Mouse (Mus musculus): ENCODE data around the gene Pkp2. TPM values are rescaled to one million over a fixed set of nuclear protein-coding genes. Genes with fewer than 3 reads are reported as not detected.
"Not testable (repeated sequence)": the region's sequence is repeated elsewhere in the genome, so short reads cannot be mapped to it uniquely, and the experiment has no call there.

Pkp2 gene
- polyA plus RNA-seq, 1 experiment from 2014 or later: 14.4 TPM

GRCm38 (mm10) chr16:16230439-16230838, 17.3 kb downstream of the Pkp2 start:
- Histone ChIP-seq H3K27ac (ENCODE audit: low read depth) (no peak overlapping the region), H3K4me1 (ENCODE audit: insufficient read depth) (no peaks in the 10 kb centered on the region), H3K9me3 (ENCODE audit: low read length) (no peaks in the 10 kb centered on the region), H3K27me3 (ENCODE audit: insufficient read depth, low read length) (no peaks in the 10 kb centered on the region), H3K4me3 (ENCODE audit: low read depth, low read length) (no peak overlapping the region), H3K9ac (replicated peaks) (no peak overlapping the region), H3K4me2 (ENCODE audit: low read depth, low read length) (no peak overlapping the region), H3K36me3 (replicated peaks; ENCODE audit: insufficient read depth, low read length) (peaks cover 6% of the 10 kb centered on the region; the same call in 1 of the 2 replicates)
- DNase-seq: no peak
- no peak for TF ChIP-seq EP300 (IDR thresholded peaks at IDR 0.05; ENCODE audit: low read depth)
- no peak for TF ChIP-seq CTCF (IDR thresholded peaks at IDR 0.05; ENCODE audit: low read depth)
- 81% methylated on average over 5 of the region's 5 CpGs for WGBS (ENCODE audit: insufficient replicate concordance)
- ATAC-seq: no peak

- no peak overlapping the region for H3K27ac ChIP-seq (ENCODE audit: low read depth)
- H3K9me3 ChIP-seq (ENCODE audit: low read length): no peaks in the 10 kb centered on the region
- TF ChIP-seq CTCF (IDR thresholded peaks at IDR 0.05; ENCODE audit: low read depth) (no peak), EP300 (IDR thresholded peaks at IDR 0.05; ENCODE audit: low read depth) (no peak)
- H3K4me3 ChIP-seq (ENCODE audit: low read depth, low read length): no peak overlapping the region
- 73% methylated on average over 2 of the region's 2 CpGs for WGBS (ENCODE audit: insufficient replicate concordance)
- ATAC-seq (no peak), DNase-seq (no peak)
- H3K4me1 ChIP-seq (ENCODE audit: insufficient read depth): no peaks in the 10 kb centered on the region
- H3K9ac ChIP-seq (replicated peaks): no peak overlapping the region
- peaks cover 4% of the 10 kb centered on the region; the same call in 1 of the 2 replicates for H3K36me3 ChIP-seq (replicated peaks; ENCODE audit: insufficient read depth, low read length)
- no peaks in the 10 kb centered on the region for H3K27me3 ChIP-seq (ENCODE audit: insufficient read depth, low read length)
- no peak overlapping the region for H3K4me2 ChIP-seq (ENCODE audit: low read depth, low read length)
Measured at GRCm38 (mm10) chr16:16233919-16234318, 20.8 kb downstream of the Pkp2 start.

DNA sequence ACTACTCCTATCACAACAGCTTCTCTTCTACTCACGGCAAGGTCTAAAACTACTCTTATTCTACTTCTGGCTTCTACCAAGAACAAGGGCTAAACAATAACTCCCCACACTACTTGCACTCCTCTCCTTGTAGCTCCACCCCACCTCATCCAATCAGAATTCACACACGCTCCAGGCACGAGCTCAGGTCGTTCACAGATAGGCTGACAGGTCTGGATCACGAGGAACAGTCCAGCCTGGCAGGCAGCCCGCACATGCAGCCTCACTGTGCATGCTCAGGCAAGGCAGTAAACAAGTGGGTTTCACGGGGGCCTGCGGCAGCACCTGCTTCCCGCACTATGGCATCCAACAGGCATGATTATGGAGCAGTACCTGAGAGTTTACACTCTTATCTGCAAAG, 23.6 kb downstream of the Pkp2 start:
- not testable (repeated sequence) for H3K4me2 ChIP-seq (ENCODE audit: low read depth, low read length); H3K4me3 ChIP-seq (ENCODE audit: low read depth, low read length); H3K9me3 ChIP-seq (ENCODE audit: low read length); H3K36me3 ChIP-seq (replicated peaks; ENCODE audit: insufficient read depth, low read length); ATAC-seq; H3K27ac ChIP-seq (ENCODE audit: low read depth); H3K4me1 ChIP-seq (ENCODE audit: insufficient read depth); H3K9ac ChIP-seq (replicated peaks); DNase-seq; H3K27me3 ChIP-seq (ENCODE audit: insufficient read depth, low read length)
- 88% methylated on average over 9 of the region's 9 CpGs for WGBS (ENCODE audit: insufficient replicate concordance)

- Histone ChIP-seq H3K27ac (ENCODE audit: low read depth) (no peak overlapping the region), H3K4me3 (ENCODE audit: low read depth, low read length) (no peak overlapping the region), H3K4me2 (ENCODE audit: low read depth, low read length) (no peak overlapping the region), H3K27me3 (ENCODE audit: insufficient read depth, low read length) (no peaks in the 10 kb centered on the region), H3K9me3 (ENCODE audit: low read length) (no peaks in the 10 kb centered on the region), H3K4me1 (ENCODE audit: insufficient read depth) (no peaks in the 10 kb centered on the region), H3K36me3 (replicated peaks; ENCODE audit: insufficient read depth, low read length) (no peaks in the 10 kb centered on the region; the same call in 1 of the 2 replicates), H3K9ac (replicated peaks) (no peak overlapping the region)
- ATAC-seq: no peak
- WGBS (ENCODE audit: insufficient replicate concordance): 74% methylated on average over 2 of the region's 2 CpGs
- TF ChIP-seq EP300 (IDR thresholded peaks at IDR 0.05; ENCODE audit: low read depth) (no peak), CTCF (IDR thresholded peaks at IDR 0.05; ENCODE audit: low read depth) (no peak)
- no peak for DNase-seq
Measured at GRCm38 (mm10) chr16:16238356-16238755, 25.2 kb downstream of the Pkp2 start.

DNA sequence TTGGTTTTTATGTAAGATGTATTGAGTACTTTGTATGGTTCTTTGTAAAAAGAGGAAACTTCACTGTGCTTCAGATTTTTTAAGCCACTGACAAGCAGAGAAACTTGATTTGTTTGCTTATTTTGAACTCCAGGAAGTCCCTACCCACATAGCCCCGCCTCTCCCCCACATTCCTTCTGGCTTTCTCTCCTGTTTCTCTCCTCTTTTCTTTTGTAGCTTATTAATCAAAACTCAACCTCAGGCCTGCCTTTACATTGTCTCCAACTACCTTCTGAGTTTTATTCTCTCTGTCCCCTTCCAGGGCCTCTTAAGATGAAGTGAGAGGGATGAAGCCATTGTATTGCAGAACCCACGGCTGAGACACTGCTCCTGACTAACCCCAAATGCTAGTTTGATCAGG, 31.6 kb downstream of the Pkp2 start:
- H3K27ac ChIP-seq (ENCODE audit: low read depth): no peak overlapping the region
- no peak overlapping the region for H3K4me3 ChIP-seq (ENCODE audit: low read depth, low read length)
- DNase-seq (no peak), ATAC-seq (no peak)
- H3K27me3 ChIP-seq (ENCODE audit: insufficient read depth, low read length): no peaks in the 10 kb centered on the region
- peaks cover 6% of the 10 kb centered on the region; the same call in 1 of the 2 replicates for H3K36me3 ChIP-seq (replicated peaks; ENCODE audit: insufficient read depth, low read length)
- H3K9me3 ChIP-seq (ENCODE audit: low read length): no peaks in the 10 kb centered on the region
- no peak overlapping the region for H3K4me2 ChIP-seq (ENCODE audit: low read depth, low read length)
- no peak overlapping the region for H3K9ac ChIP-seq (replicated peaks)
- no peaks in the 10 kb centered on the region for H3K4me1 ChIP-seq (ENCODE audit: insufficient read depth)
- 29% methylated on average over 2 of the region's 2 CpGs for WGBS (ENCODE audit: insufficient replicate concordance)
- no peak for TF ChIP-seq CTCF (IDR thresholded peaks at IDR 0.05; ENCODE audit: low read depth)
- TF ChIP-seq EP300 (IDR thresholded peaks at IDR 0.05; ENCODE audit: low read depth): no peak

DNA sequence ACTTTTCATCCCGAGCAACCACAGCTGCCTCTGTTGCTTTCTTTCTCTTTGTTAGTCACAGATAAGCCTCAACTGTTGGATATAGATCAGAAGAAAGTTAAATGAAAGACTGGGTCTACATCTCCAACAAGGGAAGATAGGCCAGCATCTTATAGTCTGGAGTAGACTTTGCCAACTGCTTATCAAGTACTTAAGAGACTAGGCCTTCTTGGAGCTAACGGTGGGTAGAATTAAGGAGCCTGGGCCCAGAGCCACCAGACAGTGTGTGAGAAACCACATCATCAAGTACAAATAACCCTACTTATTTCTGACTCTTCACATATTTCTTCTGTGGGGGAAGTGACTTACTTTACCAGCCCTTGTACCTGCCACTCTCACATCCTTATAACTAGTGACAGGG, 37.4 kb downstream of the Pkp2 start:
- Histone ChIP-seq H3K27me3 (ENCODE audit: insufficient read depth, low read length) (no peaks in the 10 kb centered on the region), H3K4me1 (ENCODE audit: insufficient read depth) (no peaks in the 10 kb centered on the region), H3K4me3 (ENCODE audit: low read depth, low read length) (no peak overlapping the region), H3K36me3 (replicated peaks; ENCODE audit: insufficient read depth, low read length) (peaks cover 6% of the 10 kb centered on the region; the same call in 1 of the 2 replicates), H3K27ac (ENCODE audit: low read depth) (no peak overlapping the region), H3K4me2 (ENCODE audit: low read depth, low read length) (no peak overlapping the region), H3K9me3 (ENCODE audit: low read length) (no peaks in the 10 kb centered on the region), H3K9ac (replicated peaks) (no peak overlapping the region)
- TF ChIP-seq CTCF (IDR thresholded peaks at IDR 0.05; ENCODE audit: low read depth) (no peak), EP300 (IDR thresholded peaks at IDR 0.05; ENCODE audit: low read depth) (no peak)
- WGBS (ENCODE audit: insufficient replicate concordance): 52% methylated on average over 2 of the region's 2 CpGs
- no peak for ATAC-seq
- no peak for DNase-seq

Data from liver, postnatal 0 days (tissue).